Mouse (Mus musculus) heart, postnatal 0 days (tissue): ENCODE data around the gene Vamp3.
"Not testable (repeated sequence)": the region's sequence is repeated elsewhere in the genome, so short reads cannot be mapped to it uniquely, and the experiment has no call there.

ENCODE experiments used
- CTCF ChIP-seq: IDR thresholded peaks from 2 replicates; pipeline ENCODE4 v1.5.1; 2016; ENCODE audit warnings: antibody characterized with exemption, control low read depth, low read depth
- EP300 ChIP-seq: IDR thresholded peaks from 2 replicates; pipeline ENCODE4 v1.6.1; 2016; ENCODE audit warnings: antibody characterized with exemption, low read depth

- not testable (repeated sequence) for TF ChIP-seq EP300, CTCF
Measured at GRCm38 (mm10) chr4:151017356-151017755, 40.4 kb downstream of the Vamp3 start.
